Mouse (Mus musculus) cerebellum, adult 11-12 months (tissue): ENCODE data around the gene Clns1a.

ENCODE experiments used
- DNase-seq: peaks from one replicate; pipeline ENCODE4 v3.0.0; 2022

Gene Clns1a

GRCm38 (mm10) chr7:97728666-97729614 is 32.5 kb downstream of the Clns1a start:
- DNase-seq: no peak

- DNase-seq: no peak
These were observed 34.0 kb downstream of the Clns1a start for GRCm38 (mm10) chr7:97730427-97730826.

- no peak for DNase-seq
These were observed 37.2 kb downstream of the Clns1a start for GRCm38 (mm10) chr7:97733606-97734005.

GRCm38 (mm10) chr7:97735021-97735420 is 38.6 kb downstream of the Clns1a start:
- no peak for DNase-seq

GRCm38 (mm10) chr7:97735886-97736420 is 39.5 kb downstream of the Clns1a start:
- no peak for DNase-seq

- DNase-seq: no peak
These were observed 40.8 kb downstream of the Clns1a start for GRCm38 (mm10) chr7:97737256-97737637.

- DNase-seq: peak; percentile 83
These were observed 41.4 kb downstream of the Clns1a start, which contains the start of gene Aqp11 for GRCm38 (mm10) chr7:97737638-97738456. Aqp11 (minus strand) TSS chr7:97738289.

- DNase-seq: no peak
These were observed 44.5 kb downstream of the Clns1a start for GRCm38 (mm10) chr7:97740948-97741347.

- no peak for DNase-seq
These were observed 45.4 kb downstream of the Clns1a start for GRCm38 (mm10) chr7:97741756-97742291.

GRCm38 (mm10) chr7:97745299-97745698 is 48.9 kb downstream of the Clns1a start:
- DNase-seq: no peak

GRCm38 (mm10) chr7:97747176-97747707 is 50.8 kb downstream of the Clns1a start:
- DNase-seq: no peak

- peak; percentile 79 for DNase-seq
These were observed 51.5 kb downstream of the Clns1a start for GRCm38 (mm10) chr7:97747787-97748497.

- DNase-seq: no peak
These were observed 52.2 kb downstream of the Clns1a start for GRCm38 (mm10) chr7:97748527-97749206.

GRCm38 (mm10) chr7:97749207-97750190 is 53.1 kb downstream of the Clns1a start:
- no peak for DNase-seq

GRCm38 (mm10) chr7:97756967-97757881 is 60.8 kb downstream of the Clns1a start:
- peak; percentile 54 for DNase-seq

GRCm38 (mm10) chr7:97764591-97764990 is 68.2 kb downstream of the Clns1a start:
- no peak for DNase-seq

GRCm38 (mm10) chr7:97765181-97765962 is 68.9 kb downstream of the Clns1a start:
- DNase-seq: no peak

GRCm38 (mm10) chr7:97765963-97766347 is 69.5 kb downstream of the Clns1a start:
- DNase-seq: no peak
